Mouse (Mus musculus): Measurements from ENCODE around the gene Mvb12b.

Mvb12b gene

GRCm38 (mm10) chr2:33783419-33783818, 104.3 kb downstream of the Mvb12b start:
- DNase-seq (ENCODE audit: low spot score) = no peak

- peak; percentile 32 for DNase-seq (ENCODE audit: low spot score)
These were observed 105.9 kb downstream of the Mvb12b start for GRCm38 (mm10) chr2:33781655-33782400.

- DNase-seq (ENCODE audit: low spot score) = no peak
These were observed 109.3 kb downstream of the Mvb12b start for GRCm38 (mm10) chr2:33778466-33778865.

- no peak for DNase-seq (ENCODE audit: low spot score)
These were observed 110.7 kb downstream of the Mvb12b start for GRCm38 (mm10) chr2:33777051-33777450.

- no peak for DNase-seq (ENCODE audit: low spot score)
These were observed 112.9 kb downstream of the Mvb12b start for GRCm38 (mm10) chr2:33774884-33775283.

- DNase-seq (ENCODE audit: low spot score) = no peak
These were observed 113.6 kb downstream of the Mvb12b start for GRCm38 (mm10) chr2:33774106-33774505.

GRCm38 (mm10) chr2:33772439-33772838, 115.3 kb downstream of the Mvb12b start:
- no peak for DNase-seq (ENCODE audit: low spot score)

GRCm38 (mm10) chr2:33771388-33771787, 116.4 kb downstream of the Mvb12b start:
- DNase-seq (ENCODE audit: low spot score) = no peak

- no peak for DNase-seq (ENCODE audit: low spot score)
These were observed 117.1 kb downstream of the Mvb12b start for GRCm38 (mm10) chr2:33770526-33771130.

GRCm38 (mm10) chr2:33764476-33764875, 123.3 kb downstream of the Mvb12b start:
- no peak for DNase-seq (ENCODE audit: low spot score)

- DNase-seq (ENCODE audit: low spot score) = no peak
These were observed 125.5 kb downstream of the Mvb12b start for GRCm38 (mm10) chr2:33762210-33762609.

GRCm38 (mm10) chr2:33760571-33760991, 127.2 kb downstream of the Mvb12b start:
- DNase-seq (ENCODE audit: low spot score) = no peak

GRCm38 (mm10) chr2:33759447-33759846, 128.3 kb downstream of the Mvb12b start:
- no peak for DNase-seq (ENCODE audit: low spot score)

- DNase-seq (ENCODE audit: low spot score) = no peak
These were observed 132.1 kb downstream of the Mvb12b start for GRCm38 (mm10) chr2:33755633-33756020.

GRCm38 (mm10) chr2:33754980-33755632, 132.6 kb downstream of the Mvb12b start:
- no peak for DNase-seq (ENCODE audit: low spot score)

- DNase-seq (ENCODE audit: low spot score) = no peak
These were observed 133.5 kb downstream of the Mvb12b start for GRCm38 (mm10) chr2:33754317-33754633.

- DNase-seq (ENCODE audit: low spot score) = peak; percentile 26
These were observed 134.0 kb downstream of the Mvb12b start for GRCm38 (mm10) chr2:33753630-33754316.

- no peak for DNase-seq (ENCODE audit: low spot score)
These were observed 137.1 kb downstream of the Mvb12b start for GRCm38 (mm10) chr2:33750611-33751010.

- DNase-seq (ENCODE audit: low spot score) = peak; percentile 44
These were observed 141.3 kb downstream of the Mvb12b start for GRCm38 (mm10) chr2:33746471-33746870.

GRCm38 (mm10) chr2:33745724-33746123, 142.0 kb downstream of the Mvb12b start:
- no peak for DNase-seq (ENCODE audit: low spot score)

GRCm38 (mm10) chr2:33737128-33737527, 150.6 kb downstream of the Mvb12b start:
- no peak for DNase-seq (ENCODE audit: low spot score)

- no peak for DNase-seq (ENCODE audit: low spot score)
These were observed 151.0 kb downstream of the Mvb12b start for GRCm38 (mm10) chr2:33736722-33737121.

Measured in yolk sac, embryonic 10.5 days (tissue).